Mouse (Mus musculus) CH12.LX (cell line): ENCODE data around the gene Acad11. TPM values are rescaled to one million over a fixed set of nuclear protein-coding genes. Genes with fewer than 3 reads are reported as not detected.

Source experiments
- DNase-seq: peaks from one replicate; pipeline ENCODE4 v3.0.0-alpha.2; 2013; ENCODE audit errors: extremely low read depth
- H3K27ac ChIP-seq: 2 replicates; pipeline ENCODE4 v1.5.1; 2012; ENCODE audit warnings: low read depth, mild to moderate bottlenecking, control low read depth, moderate library complexity; ENCODE audit not compliant: insufficient read depth
- H3K27me3 ChIP-seq: replicated peaks from 2 replicates; pipeline ENCODE3; 2012; ENCODE audit warnings: inconsistent platforms
- H3K36me3 ChIP-seq, 2 experiments: replicated peaks in 1 of 2; 2 replicates each; pipeline versions ENCODE3 to v1.6.1; 2012; ENCODE audit warnings: inconsistent platforms in 1 of 2, low read length in 1 of 2, mild to moderate bottlenecking in 1 of 2, mixed read lengths in 1 of 2, moderate library complexity in 1 of 2; ENCODE audit not compliant: control insufficient read depth in 1 of 2, insufficient read depth in 1 of 2
- H3K4me1 ChIP-seq, 2 experiments: 2 replicates each; pipeline ENCODE4 v1.6.1; 2012; ENCODE audit warnings: inconsistent platforms in 1 of 2, moderate library complexity in 1 of 2; ENCODE audit not compliant: insufficient read depth in 2 of 2, control insufficient read depth in 1 of 2
- H3K4me2 ChIP-seq: 2 replicates; pipeline ENCODE4 v1.6.1; 2012; ENCODE audit warnings: low read depth, mild to moderate bottlenecking, control low read depth; ENCODE audit not compliant: poor library complexity, insufficient read depth, severe bottlenecking
- H3K4me3 ChIP-seq, 3 experiments: fragments of 150-350 bp in 1 of 3; sonication (generic) in 1 of 3; replicated peaks in 1 of 3; 2 replicates each; pipeline versions ENCODE3 to v1.5.1; 2011 to 2012; ENCODE audit warnings: low read depth in 2 of 3, low read length in 2 of 3, mild to moderate bottlenecking in 2 of 3, moderate library complexity in 2 of 3, control low read depth in 1 of 3, improper control_type of control experiment in 1 of 3, inconsistent platforms in 1 of 3, mixed read lengths in 1 of 3; ENCODE audit not compliant: poor library complexity in 1 of 3
- H3K79me2 ChIP-seq: replicated peaks from 2 replicates; pipeline ENCODE4 v1.6.1; 2012; ENCODE audit warnings: mild to moderate bottlenecking, moderate library complexity; ENCODE audit not compliant: control insufficient read depth, poor library complexity, insufficient read depth, severe bottlenecking; ENCODE audit errors: extremely low read depth
- H3K9ac ChIP-seq: 2 replicates; pipeline ENCODE4 v1.6.1; 2012; ENCODE audit warnings: low read depth, mild to moderate bottlenecking, control low read depth, moderate library complexity; ENCODE audit not compliant: insufficient read depth
- H3K9me3 ChIP-seq: replicated peaks from 2 replicates; pipeline ENCODE3; 2012; ENCODE audit warnings: low read length, inconsistent platforms, mixed read lengths
- BHLHE40 ChIP-seq: IDR thresholded peaks from 2 replicates; pipeline ENCODE4 v1.6.1; 2011; ENCODE audit warnings: mild to moderate bottlenecking, low read depth, low read length, improper control_type of control experiment
- CHD1 ChIP-seq: IDR thresholded peaks from 2 replicates; pipeline ENCODE4 v1.6.1; 2012; ENCODE audit warnings: low read depth, low read length, improper control_type of control experiment, inconsistent platforms
- CTCF ChIP-seq, 2 experiments: IDR thresholded peaks in 1 of 2; conservative IDR thresholded peaks in 1 of 2; 2 replicates each; pipeline ENCODE4 v1.5.1; 2011 to 2012; ENCODE audit warnings: low read depth in 2 of 2, low read length in 2 of 2, improper control_type of control experiment in 1 of 2, inconsistent platforms in 1 of 2, mild to moderate bottlenecking in 1 of 2, moderate library complexity in 1 of 2
- IRF4 ChIP-seq: IDR thresholded peaks from 2 replicates; pipeline ENCODE4 v1.6.1; 2014; ENCODE audit warnings: low read depth, mild to moderate bottlenecking, inconsistent platforms, low read length, improper control_type of control experiment
- JUND ChIP-seq: conservative IDR thresholded peaks from 2 replicates; pipeline ENCODE4 v1.6.1; 2011; ENCODE audit warnings: low read depth, low read length, improper control_type of control experiment
- MAFK ChIP-seq: IDR thresholded peaks from 2 replicates; pipeline ENCODE4 v1.6.1; 2011; ENCODE audit warnings: low read length, improper control_type of control experiment; ENCODE audit not compliant: insufficient replicate concordance
- MYC ChIP-seq: IDR thresholded peaks from 2 replicates; pipeline ENCODE4 v1.6.1; 2011; ENCODE audit warnings: low read depth, mild to moderate bottlenecking, improper control_type of control experiment, low read length
- NELFE ChIP-seq: IDR thresholded peaks from 2 replicates; pipeline ENCODE4 v1.6.1; 2011; ENCODE audit warnings: low read depth, low read length, improper control_type of control experiment
- POLR2AphosphoS2 ChIP-seq: IDR thresholded peaks from 2 replicates; pipeline ENCODE4 v1.6.1; 2011; ENCODE audit warnings: low read depth, low read length, improper control_type of control experiment
- RAD21 ChIP-seq: IDR thresholded peaks from 2 replicates; pipeline ENCODE4 v1.6.1; 2011; ENCODE audit warnings: low read depth, mild to moderate bottlenecking, low read length, improper control_type of control experiment, moderate library complexity
- SMC3 ChIP-seq: IDR thresholded peaks from 2 replicates; pipeline ENCODE4 v1.6.1; 2011; ENCODE audit warnings: low read depth, low read length, improper control_type of control experiment
- USF1 ChIP-seq: IDR thresholded peaks from 2 replicates; pipeline ENCODE4 v1.6.1; 2014; ENCODE audit warnings: low read depth, mild to moderate bottlenecking, inconsistent platforms, low read length, improper control_type of control experiment
- dilution Hi-C: fragments of 300-500 bp; cut with MboI; formaldehyde crosslinking; loops from 2 replicates; pipeline ENCODE4 v1.14.3; 2020; ENCODE audit warnings: low sequenced_read_pairs; ENCODE audit not compliant: extremely low pct_unique_long_range_greater_than_20kb, extremely low pct_ligation_motif_present
- in situ Hi-C: fragments of 300-500 bp; cut with MboI; formaldehyde crosslinking; loops from 3 replicates; pipeline ENCODE4 v1.14.3; 2019; ENCODE audit warnings: low sequenced_read_pairs, low pct_ligation_motif_present, low pct_unique_long_range_greater_than_20kb, mixed read lengths
- polyA plus RNA-seq: library from polyadenylated mRNA; unstranded; fragments of >175 nt; gene quantifications from 2 replicates; pipeline ENCODE4 v1.2.1, GENCODE M21; 2012; ENCODE audit warnings: low read depth; ENCODE audit not compliant: insufficient read length
- total RNA-seq, 2 experiments: library from RNA; depleted of rRNA; stranded (reverse); fragments of 300-350 nt in 1 of 2; fragments of >200 nt in 1 of 2; gene quantifications; 2 replicates each; pipeline ENCODE4 v1.2.3; 2012 to 2014

The Acad11 gene
- total and polyA plus RNA-seq, 3 experiments, result 8.3 to 12.1 (median 10.0) TPM

DNA sequence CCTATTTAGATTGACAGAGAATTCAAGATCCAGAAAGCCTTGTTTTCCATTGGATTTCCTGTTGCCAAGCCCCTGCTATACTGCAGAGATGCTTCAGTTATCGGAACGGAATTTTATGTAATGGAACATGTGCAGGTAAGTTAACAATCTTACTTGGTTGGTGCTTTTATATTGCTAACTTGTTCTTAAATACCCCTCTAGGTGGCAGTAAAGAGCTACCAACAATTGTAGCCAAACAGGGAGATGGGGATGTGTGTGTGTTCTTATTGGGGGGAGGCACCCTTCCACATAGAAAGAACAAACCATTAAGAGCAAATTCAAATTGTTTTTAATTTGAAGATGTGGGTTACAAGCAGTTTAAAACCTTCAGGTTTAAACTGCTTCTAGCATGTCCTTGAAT, 12.6 kb downstream of the Acad11 start:
- in situ Hi-C loops, result no loop called here
- Histone ChIP-seq H3K4me3 (no peak overlapping the region), H3K9me3 (no peaks in the 10 kb centered on the region), H3K4me1 (no peaks in the 10 kb centered on the region), H3K79me2 (no peaks in the 10 kb centered on the region), H3K36me3 (peaks cover 9 to 41% of the 10 kb centered on the region in 2 experiments), H3K4me2 (no peak overlapping the region), H3K9ac (no peak overlapping the region), H3K27me3 (no peaks in the 10 kb centered on the region), H3K27ac (no peak overlapping the region)
- dilution Hi-C loops, result no loop called here
- DNase-seq, result peak; percentile 55
- peak; percentile 67 for TF ChIP-seq RAD21
- no peak for TF ChIP-seq POLR2AphosphoS2
- TF ChIP-seq SMC3, result peak; percentile 34
- TF ChIP-seq BHLHE40, result no peak
- TF ChIP-seq CHD1, result no peak
- peak; percentile 26 to 71; a peak in 3 of 4 replicates for TF ChIP-seq CTCF (conservative IDR thresholded peaks at IDR 0.05 in 1 of 2, IDR thresholded peaks at IDR 0.05 in 1 of 2; ENCODE audit: low read depth in 2 of 2, low read length in 2 of 2)

GRCm38 (mm10) chr9:104078780-104079179, 15.6 kb downstream of the Acad11 start:
- H3K79me2 ChIP-seq, result no peaks in the 10 kb centered on the region

DNA sequence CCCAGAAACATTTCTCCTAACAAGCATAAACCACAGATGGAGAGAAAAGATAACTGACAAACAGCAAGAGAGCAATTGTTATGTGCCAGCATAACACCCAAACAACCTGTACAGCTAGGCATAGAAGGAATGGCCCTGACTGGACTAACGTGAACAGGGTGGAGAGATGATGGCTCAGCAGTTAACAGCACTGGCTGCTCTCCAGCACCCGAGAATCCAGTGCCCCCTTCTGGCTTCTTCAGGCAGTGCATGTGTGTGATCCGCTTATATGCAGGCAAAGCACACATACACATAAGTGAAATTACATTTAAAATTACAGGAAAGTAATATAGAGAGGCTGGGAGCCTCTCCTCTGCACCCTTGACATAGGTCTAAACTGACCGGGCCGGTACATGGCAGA, 16.2 kb downstream of the Acad11 start:
- dilution Hi-C loops, result no loop called here

More at GRCm38 (mm10) chr9:104078780-104079179, 15.6 kb downstream of the Acad11 start:
- Histone ChIP-seq H3K4me2 (no peak overlapping the region), H3K4me1 (no peaks in the 10 kb centered on the region), H3K9ac (no peak overlapping the region), H3K27ac (no peak overlapping the region), H3K9me3 (no peaks in the 10 kb centered on the region), H3K36me3 (peaks cover 18 to 61% of the 10 kb centered on the region in 2 experiments), H3K4me3 (no peak overlapping the region), H3K27me3 (no peaks in the 10 kb centered on the region)
- in situ Hi-C loops, result no loop called here
- TF ChIP-seq JUND (no peak), IRF4 (no peak), MAFK (no peak)
- dilution Hi-C loops, result no loop called here
- DNase-seq, result no peak

More for the DNA sequence above, 16.2 kb downstream of the Acad11 start:
- in situ Hi-C loops, result no loop called here
- no peak overlapping the region for H3K27ac ChIP-seq
- no peak overlapping the region for H3K9ac ChIP-seq
- peak; percentile 63 for TF ChIP-seq SMC3
- no peak for TF ChIP-seq USF1
- TF ChIP-seq RAD21, result peak; percentile 58
- TF ChIP-seq NELFE, result no peak
- TF ChIP-seq CTCF (conservative IDR thresholded peaks at IDR 0.05 in 1 of 2, IDR thresholded peaks at IDR 0.05 in 1 of 2; ENCODE audit: low read depth in 2 of 2, low read length in 2 of 2), result peak; percentile 67 to 79
- TF ChIP-seq MYC, result 0 out of 2 replicates have a peak, but pooled peaks have one; percentile 25
- peak; percentile 81 for TF ChIP-seq MAFK
- TF ChIP-seq, all 38 proteins: peak for 5
- Histone ChIP-seq H3K4me2 (no peak overlapping the region), H3K4me3 (no peak overlapping the region), H3K9me3 (no peaks in the 10 kb centered on the region), H3K4me1 (no peaks in the 10 kb centered on the region), H3K79me2 (no peaks in the 10 kb centered on the region), H3K27me3 (no peaks in the 10 kb centered on the region), H3K36me3 (peaks cover 21 to 65% of the 10 kb centered on the region in 2 experiments)
- DNase-seq, result peak; percentile 60
